Mouse (Mus musculus): ENCODE data around the gene Arhgap9. TPM values are rescaled to one million over a fixed set of nuclear protein-coding genes. Genes with fewer than 3 reads are reported as not detected.
A peak's percentile ranks its signal among the peaks of the same experiment; 100 is the strongest.
"Not testable (repeated sequence)": the region's sequence is repeated elsewhere in the genome, so short reads cannot be mapped to it uniquely, and the experiment has no call there.

Gene Arhgap9
- polyA plus RNA-seq, 1 experiment from 2014 or later, result 6.7 TPM

- peaks cover 53% of the 10 kb centered on the region for H3K36me3 ChIP-seq
- no peak for ATAC-seq
- no peaks in the 10 kb centered on the region for H3K27me3 ChIP-seq (replicated peaks)
- H3K4me3 ChIP-seq (replicated peaks), result no peak overlapping the region
- no peak overlapping the region for H3K9ac ChIP-seq
- peaks cover 12% of the 10 kb centered on the region for H3K4me1 ChIP-seq (replicated peaks)
- H3K4me2 ChIP-seq (replicated peaks), result no peak overlapping the region
- WGBS, result 88% methylated on average over 10 of the region's 10 CpGs
- no peak overlapping the region for H3K27ac ChIP-seq
- H3K9me3 ChIP-seq, result no peaks in the 10 kb centered on the region
These were observed 26.8 kb upstream of the Arhgap9 start for GRCm38 (mm10) chr10:127294895-127295510.

GRCm38 (mm10) chr10:127295986-127296794 is 25.6 kb upstream of the Arhgap9 start:
- H3K27ac ChIP-seq, result no peak overlapping the region

GRCm38 (mm10) chr10:127297015-127297871 is 24.5 kb upstream of the Arhgap9 start:
- H3K9me3 ChIP-seq, result no peaks in the 10 kb centered on the region
- WGBS, result 90% methylated on average over 16 of the region's 16 CpGs

More at GRCm38 (mm10) chr10:127295986-127296794, 25.6 kb upstream of the Arhgap9 start:
- ATAC-seq, result no peak
- no peak overlapping the region for H3K9ac ChIP-seq
- 83% methylated on average over 24 of the region's 24 CpGs for WGBS
- no peaks in the 10 kb centered on the region for H3K27me3 ChIP-seq (replicated peaks)
- no peak overlapping the region for H3K4me3 ChIP-seq (replicated peaks)
- peaks cover 53% of the 10 kb centered on the region for H3K36me3 ChIP-seq
- H3K9me3 ChIP-seq, result no peaks in the 10 kb centered on the region
- H3K4me2 ChIP-seq (replicated peaks), result no peak overlapping the region
- H3K4me1 ChIP-seq (replicated peaks), result peaks cover 12% of the 10 kb centered on the region

GRCm38 (mm10) chr10:127300361-127300760 is 21.4 kb upstream of the Arhgap9 start:
- Histone ChIP-seq H3K4me2 (replicated peaks) (no peak overlapping the region), H3K4me3 (replicated peaks) (no peak overlapping the region), H3K27ac (no peak overlapping the region), H3K4me1 (replicated peaks) (no peaks in the 10 kb centered on the region), H3K36me3 (peaks cover 61% of the 10 kb centered on the region), H3K9me3 (no peaks in the 10 kb centered on the region), H3K9ac (no peak overlapping the region), H3K27me3 (replicated peaks) (no peaks in the 10 kb centered on the region)
- ATAC-seq, result no peak
- 93% methylated on average over 6 of the region's 6 CpGs for WGBS

More at GRCm38 (mm10) chr10:127297015-127297871, 24.5 kb upstream of the Arhgap9 start:
- H3K4me1 ChIP-seq (replicated peaks), result peaks cover 5% of the 10 kb centered on the region
- H3K27me3 ChIP-seq (replicated peaks), result no peaks in the 10 kb centered on the region
- H3K27ac ChIP-seq, result no peak overlapping the region
- no peak overlapping the region for H3K4me2 ChIP-seq (replicated peaks)
- H3K4me3 ChIP-seq (replicated peaks), result no peak overlapping the region
- no peak; the same call in 1 of the 2 replicates for ATAC-seq
- H3K36me3 ChIP-seq, result peaks cover 58% of the 10 kb centered on the region
- no peak overlapping the region for H3K9ac ChIP-seq

- WGBS, result 95% methylated on average over 11 of the region's 11 CpGs
- no peak overlapping the region for H3K4me3 ChIP-seq (replicated peaks)
- no peak overlapping the region for H3K27ac ChIP-seq
- H3K9ac ChIP-seq, result no peak overlapping the region
- ATAC-seq, result no peak
- H3K4me2 ChIP-seq (replicated peaks), result no peak overlapping the region
- peaks cover 62% of the 10 kb centered on the region for H3K36me3 ChIP-seq
- H3K4me1 ChIP-seq (replicated peaks), result no peaks in the 10 kb centered on the region
- no peaks in the 10 kb centered on the region for H3K9me3 ChIP-seq
- H3K27me3 ChIP-seq (replicated peaks), result no peaks in the 10 kb centered on the region
These were observed 18.6 kb upstream of the Arhgap9 start for GRCm38 (mm10) chr10:127303136-127303535.

- H3K4me3 ChIP-seq (replicated peaks); H3K27me3 ChIP-seq (replicated peaks); H3K9ac ChIP-seq; ATAC-seq; H3K4me2 ChIP-seq (replicated peaks); H3K27ac ChIP-seq; H3K4me1 ChIP-seq (replicated peaks); H3K9me3 ChIP-seq: not testable (repeated sequence)
- 84% methylated on average over 3 of the region's 3 CpGs for WGBS
- H3K36me3 ChIP-seq, result peaks cover 48% of the 10 kb centered on the region
These were observed 12.6 kb upstream of the Arhgap9 start for GRCm38 (mm10) chr10:127309167-127309566.

GRCm38 (mm10) chr10:127310523-127311475 is 11.0 kb upstream of the Arhgap9 start:
- Histone ChIP-seq H3K4me1 (replicated peaks) (peaks cover 8% of the 10 kb centered on the region), H3K4me3 (replicated peaks) (peak overlapping the region; percentile 75), H3K36me3 (peaks cover 33% of the 10 kb centered on the region), H3K4me2 (replicated peaks) (peak overlapping the region; percentile 75), H3K27ac (peak overlapping the region; percentile 49; the same call in 1 of the 2 replicates), H3K9ac (peak overlapping the region; percentile 87), H3K27me3 (replicated peaks) (no peaks in the 10 kb centered on the region), H3K9me3 (no peaks in the 10 kb centered on the region)
- 32% methylated on average over 23 of the region's 23 CpGs for WGBS
- peak; percentile 69 for ATAC-seq

GRCm38 (mm10) chr10:127311476-127312355 is 10.0 kb upstream of the Arhgap9 start, which contains the start of gene Mars:
Mars (minus strand) TSS chr10:127311786.
- H3K9me3 ChIP-seq, result no peaks in the 10 kb centered on the region
- H3K4me1 ChIP-seq (replicated peaks), result peaks cover 8% of the 10 kb centered on the region
- peak within 1 kb of the TSS; percentile 87 for H3K9ac ChIP-seq
- H3K27me3 ChIP-seq (replicated peaks), result no peaks in the 10 kb centered on the region
- peaks cover 24% of the 10 kb centered on the region for H3K36me3 ChIP-seq
- under 1% methylated on average over 65 of the region's 65 CpGs for WGBS
- peak within 1 kb of the TSS; percentile 62 for H3K27ac ChIP-seq
- H3K4me3 ChIP-seq (replicated peaks), result peak within 1 kb of the TSS; percentile 75
- H3K4me2 ChIP-seq (replicated peaks), result peak within 1 kb of the TSS; percentile 75
- ATAC-seq, result peak; percentile 97

GRCm38 (mm10) chr10:127312356-127312676 is 9.4 kb upstream of the Arhgap9 start:
- Histone ChIP-seq H3K4me1 (replicated peaks) (peaks cover 8% of the 10 kb centered on the region), H3K36me3 (peaks cover 20% of the 10 kb centered on the region), H3K4me2 (replicated peaks) (peak overlapping the region; percentile 75), H3K9ac (peak overlapping the region; percentile 42), H3K27me3 (replicated peaks) (no peaks in the 10 kb centered on the region), H3K27ac (peak overlapping the region; percentile 62), H3K4me3 (replicated peaks) (peak overlapping the region; percentile 75), H3K9me3 (no peaks in the 10 kb centered on the region)
- peak; percentile 51 for ATAC-seq
- WGBS, result 0% methylated on average over 4 of the region's 4 CpGs

- no peaks in the 10 kb centered on the region for H3K9me3 ChIP-seq
- no peak for ATAC-seq
- 66% methylated on average over 4 of the region's 4 CpGs for WGBS
- H3K27me3 ChIP-seq (replicated peaks), result no peaks in the 10 kb centered on the region
- peaks cover 8% of the 10 kb centered on the region for H3K4me1 ChIP-seq (replicated peaks)
- H3K4me3 ChIP-seq (replicated peaks), result no peak overlapping the region
- no peak overlapping the region for H3K9ac ChIP-seq
- H3K36me3 ChIP-seq, result peaks cover 14% of the 10 kb centered on the region
- no peak overlapping the region for H3K27ac ChIP-seq
- no peak overlapping the region for H3K4me2 ChIP-seq (replicated peaks)
These were observed 8.9 kb upstream of the Arhgap9 start for GRCm38 (mm10) chr10:127312858-127313257.

Data from intestine, embryonic 15.5 days (tissue).